Mouse (Mus musculus) kidney, postnatal 0 days (tissue): Measurements from ENCODE around the gene Btn2a2. TPM values are rescaled to one million over a fixed set of nuclear protein-coding genes. Genes with fewer than 3 reads are reported as not detected.
A peak's percentile ranks its signal among the peaks of the same experiment; 100 is the strongest.

ENCODE experiments used
- ATAC-seq: fragments of 200-750 bp; cut with Nextera tagmentation; replicated peaks from 2 replicates; pipeline ENCODE4 v1.8.0; 2017; ENCODE audit warnings: low read depth, moderate number of reproducible peaks, moderate TSS enrichment, moderate library complexity; ENCODE audit not compliant: low FRiP score
- DNase-seq: peaks from one replicate; pipeline ENCODE4 v3.0.0-alpha.2; 2016; ENCODE audit warnings: low spot score
- H3K27ac ChIP-seq: fragments of 300-500 bp; sonication (generic); 2 replicates; pipeline ENCODE4 v1.5.1; 2014; ENCODE audit warnings: mild to moderate bottlenecking
- H3K27me3 ChIP-seq: fragments of 300-500 bp; sonication (generic); 2 replicates; pipeline ENCODE4 v1.6.1; 2014; ENCODE audit warnings: low read length, mixed read lengths; ENCODE audit not compliant: insufficient read depth
- H3K36me3 ChIP-seq: fragments of 300-500 bp; sonication (generic); 2 replicates; pipeline ENCODE4 v1.6.1; 2014; ENCODE audit warnings: low read length, mixed read lengths; ENCODE audit not compliant: insufficient read depth
- H3K4me1 ChIP-seq: fragments of 300-500 bp; sonication (generic); replicated peaks from 2 replicates; pipeline ENCODE4 v1.6.1; 2014; ENCODE audit warnings: antibody characterized with exemption, low read length, mixed read lengths; ENCODE audit not compliant: insufficient read depth
- H3K4me2 ChIP-seq: fragments of 300-500 bp; sonication (generic); 2 replicates; pipeline ENCODE4 v1.6.1; 2014; ENCODE audit warnings: mild to moderate bottlenecking, low read length, moderate library complexity, mixed read lengths
- H3K4me3 ChIP-seq: fragments of 300-500 bp; sonication (generic); replicated peaks from 2 replicates; pipeline ENCODE4 v1.5.1; 2014; ENCODE audit warnings: low read depth, low read length
- H3K9ac ChIP-seq: fragments of 300-500 bp; sonication (generic); 2 replicates; pipeline ENCODE4 v1.6.1; 2014; ENCODE audit warnings: low read depth, low read length
- H3K9me3 ChIP-seq: fragments of 300-500 bp; sonication (generic); replicated peaks from 2 replicates; pipeline ENCODE4 v1.6.1; 2016; ENCODE audit warnings: low read length, inconsistent platforms, mixed read lengths
- CTCF ChIP-seq: IDR thresholded peaks from 2 replicates; pipeline ENCODE4 v1.5.1; 2016; ENCODE audit warnings: antibody characterized with exemption, low read depth, mild to moderate bottlenecking, moderate library complexity
- WGBS: fragments of 180-500 bp; shearing (Covaris S2); extraction: QIAGEN DNeasy Blood & Tissue Kit; methylation state at CpG from one replicate; pipeline ENCODE4 v1.1.7; 2014; 5-methylcytosine and 5-hydroxymethylcytosine counted together
- polyA plus RNA-seq: library from polyadenylated mRNA; unstranded; fragments of >200 nt; fragmentation: Nextera tagmentation; extraction: Ambion mirVana; gene quantifications from 2 replicates; pipeline ENCODE4 v1.2.1, GENCODE M21; 2015

The Btn2a2 gene
- polyA plus RNA-seq, 1 experiment from 2014 or later, result 0.28 TPM

GRCm38 (mm10) chr13:23464841-23465366 is 23.8 kb downstream of the Btn2a2 start:
- TF ChIP-seq CTCF, result no peak
- DNase-seq, result no peak

GRCm38 (mm10) chr13:23464224-23464637 is 24.4 kb downstream of the Btn2a2 start:
- no peaks in the 10 kb centered on the region for H3K9me3 ChIP-seq
- under 1% methylated on average over 29 of the region's 29 CpGs for WGBS
- peaks cover 11% of the 10 kb centered on the region for H3K4me1 ChIP-seq
- TF ChIP-seq CTCF, result no peak
- DNase-seq (peak; percentile 57), ATAC-seq (no peak)
- H3K36me3 ChIP-seq, result no peaks in the 10 kb centered on the region
- no peak overlapping the region for H3K27ac ChIP-seq
- peak overlapping the region; percentile 59; the same call in 1 of the 2 replicates for H3K9ac ChIP-seq
- no peaks in the 10 kb centered on the region for H3K27me3 ChIP-seq
- H3K4me2 ChIP-seq, result peak overlapping the region; percentile 90
- H3K4me3 ChIP-seq, result peak overlapping the region; percentile 54

More at GRCm38 (mm10) chr13:23464841-23465366, 23.8 kb downstream of the Btn2a2 start:
- no peaks in the 10 kb centered on the region for H3K36me3 ChIP-seq
- no peak overlapping the region for H3K27ac ChIP-seq
- 12% methylated on average over 11 of the region's 11 CpGs for WGBS
- H3K9me3 ChIP-seq, result no peaks in the 10 kb centered on the region
- peak overlapping the region; percentile 59; the same call in 1 of the 2 replicates for H3K9ac ChIP-seq
- H3K4me2 ChIP-seq, result peak overlapping the region; percentile 90
- no peaks in the 10 kb centered on the region for H3K27me3 ChIP-seq
- peaks cover 11% of the 10 kb centered on the region for H3K4me1 ChIP-seq
- H3K4me3 ChIP-seq, result peak overlapping the region; percentile 54
- no peak for ATAC-seq

GRCm38 (mm10) chr13:23463381-23464223 is 25.1 kb downstream of the Btn2a2 start:
- WGBS, result 2% methylated on average over 21 of the region's 21 CpGs

GRCm38 (mm10) chr13:23462669-23463068 is 26.0 kb downstream of the Btn2a2 start:
- Histone ChIP-seq H3K4me1 (peaks cover 11% of the 10 kb centered on the region), H3K9me3 (no peaks in the 10 kb centered on the region), H3K9ac (no peak overlapping the region), H3K4me3 (no peak overlapping the region), H3K27me3 (no peaks in the 10 kb centered on the region), H3K36me3 (no peaks in the 10 kb centered on the region), H3K4me2 (no peak overlapping the region), H3K27ac (no peak overlapping the region)
- DNase-seq, result no peak
- TF ChIP-seq CTCF, result no peak
- ATAC-seq, result no peak

More at GRCm38 (mm10) chr13:23463381-23464223, 25.1 kb downstream of the Btn2a2 start:
- H3K4me1 ChIP-seq, result peaks cover 11% of the 10 kb centered on the region
- no peaks in the 10 kb centered on the region for H3K27me3 ChIP-seq
- 0 out of 2 replicates have a peak, but pooled peaks have one; percentile 62 for ATAC-seq
- no peak overlapping the region for H3K27ac ChIP-seq
- DNase-seq, result peak; percentile 72
- TF ChIP-seq CTCF, result no peak
- H3K4me3 ChIP-seq, result peak overlapping the region; percentile 54
- peak overlapping the region; percentile 90 for H3K4me2 ChIP-seq
- H3K36me3 ChIP-seq, result no peaks in the 10 kb centered on the region
- no peaks in the 10 kb centered on the region for H3K9me3 ChIP-seq
- H3K9ac ChIP-seq, result peak overlapping the region; percentile 59; the same call in 1 of the 2 replicates

GRCm38 (mm10) chr13:23462063-23462462 is 26.6 kb downstream of the Btn2a2 start:
- no peaks in the 10 kb centered on the region for H3K9me3 ChIP-seq
- ATAC-seq, result no peak
- no peak for DNase-seq
- TF ChIP-seq CTCF, result no peak
- H3K27ac ChIP-seq, result no peak overlapping the region
- H3K36me3 ChIP-seq, result no peaks in the 10 kb centered on the region
- H3K27me3 ChIP-seq, result no peaks in the 10 kb centered on the region
- H3K9ac ChIP-seq, result no peak overlapping the region
- 87% methylated on average over 4 of the region's 4 CpGs for WGBS
- peaks cover 11% of the 10 kb centered on the region for H3K4me1 ChIP-seq
- H3K4me2 ChIP-seq, result no peak overlapping the region
- no peak overlapping the region for H3K4me3 ChIP-seq

GRCm38 (mm10) chr13:23459264-23459846 is 29.3 kb downstream of the Btn2a2 start:
- Histone ChIP-seq H3K27ac (no peak overlapping the region), H3K4me3 (no peak overlapping the region), H3K27me3 (no peaks in the 10 kb centered on the region), H3K9me3 (no peaks in the 10 kb centered on the region), H3K9ac (no peak overlapping the region), H3K4me2 (no peak overlapping the region), H3K4me1 (no peaks in the 10 kb centered on the region; the same call in 1 of the 2 replicates), H3K36me3 (no peaks in the 10 kb centered on the region)
- DNase-seq (no peak), ATAC-seq (no peak)
- whole genome bisulfite sequencing, result 28% methylated on average over 15 of the region's 15 CpGs
- TF ChIP-seq CTCF, result no peak
